Mouse (Mus musculus) midbrain, embryonic 15.5 days (tissue): ENCODE measurements around the gene Rarg. TPM values are rescaled to one million over a fixed set of nuclear protein-coding genes. Genes with fewer than 3 reads are reported as not detected.
A peak's percentile ranks its signal among the peaks of the same experiment; 100 is the strongest.

Experiments
- ATAC-seq: fragments of 200-750 bp; cut with Nextera tagmentation; replicated peaks from 2 replicates; pipeline ENCODE4 v1.8.0; 2017; ENCODE audit warnings: moderate TSS enrichment
- H3K27ac ChIP-seq: fragments of 300-500 bp; sonication (generic); 2 replicates; pipeline ENCODE4 v1.5.1; 2015; ENCODE audit warnings: mild to moderate bottlenecking, inconsistent platforms
- H3K27me3 ChIP-seq: fragments of 300-500 bp; sonication (generic); replicated peaks from 2 replicates; pipeline ENCODE4 v1.6.1; 2015; ENCODE audit warnings: inconsistent platforms
- H3K36me3 ChIP-seq: fragments of 300-500 bp; sonication (generic); replicated peaks from 2 replicates; pipeline ENCODE4 v1.6.1; 2015; ENCODE audit warnings: inconsistent platforms
- H3K4me1 ChIP-seq: fragments of 300-500 bp; sonication (generic); 2 replicates; pipeline ENCODE4 v1.6.1; 2015; ENCODE audit warnings: inconsistent platforms
- H3K4me2 ChIP-seq: fragments of 300-500 bp; sonication (generic); 2 replicates; pipeline ENCODE4 v1.6.1; 2015; ENCODE audit warnings: inconsistent platforms, mild to moderate bottlenecking, moderate library complexity
- H3K4me3 ChIP-seq: fragments of 300-500 bp; sonication (generic); 2 replicates; pipeline ENCODE4 v1.5.1; 2015; ENCODE audit warnings: mild to moderate bottlenecking, inconsistent platforms
- H3K9ac ChIP-seq: fragments of 300-500 bp; sonication (generic); 2 replicates; pipeline ENCODE4 v1.6.1; 2015; ENCODE audit warnings: mild to moderate bottlenecking, inconsistent platforms
- H3K9me3 ChIP-seq: fragments of 300-500 bp; sonication (generic); 2 replicates; pipeline ENCODE4 v1.6.1; 2016; ENCODE audit warnings: inconsistent platforms
- WGBS: fragments of 180-500 bp; shearing (Covaris S2); methylation state at CpG from one replicate; pipeline ENCODE4 v1.1.7; 2015; ENCODE audit warnings: mixed read lengths; 5-methylcytosine and 5-hydroxymethylcytosine counted together
- polyA plus RNA-seq: library from polyadenylated mRNA; unstranded; fragments of >200 nt; fragmentation: Nextera tagmentation; extraction: Ambion mirVana; gene quantifications from 2 replicates; pipeline ENCODE4 v1.2.1, GENCODE M21; 2015

Rarg gene
- polyA plus RNA-seq, 1 experiment from 2014 or later: 4.1 TPM

GRCm38 (mm10) chr15:102250521-102250920 is 6.8 kb downstream of the Rarg start:
- no peak for ATAC-seq
- WGBS: 56% methylated on average over 5 of the region's 5 CpGs
- H3K4me3 ChIP-seq: no peak overlapping the region

GRCm38 (mm10) chr15:102249967-102250366 is 7.3 kb downstream of the Rarg start:
- 52% methylated on average over 9 of the region's 9 CpGs for WGBS
- H3K27me3 ChIP-seq: peaks cover 41% of the 10 kb centered on the region
- peaks cover 26% of the 10 kb centered on the region for H3K4me1 ChIP-seq
- ATAC-seq: no peak
- H3K4me3 ChIP-seq: no peak overlapping the region
- no peak overlapping the region for H3K4me2 ChIP-seq
- no peaks in the 10 kb centered on the region for H3K9me3 ChIP-seq
- no peaks in the 10 kb centered on the region for H3K36me3 ChIP-seq
- H3K9ac ChIP-seq: no peak overlapping the region
- H3K27ac ChIP-seq: no peak overlapping the region

More at GRCm38 (mm10) chr15:102250521-102250920, 6.8 kb downstream of the Rarg start:
- Histone ChIP-seq H3K4me1 (peaks cover 21% of the 10 kb centered on the region), H3K9ac (no peak overlapping the region), H3K27ac (no peak overlapping the region), H3K9me3 (no peaks in the 10 kb centered on the region), H3K36me3 (no peaks in the 10 kb centered on the region), H3K27me3 (peaks cover 40% of the 10 kb centered on the region), H3K4me2 (no peak overlapping the region)

GRCm38 (mm10) chr15:102249251-102249691 is 8.0 kb downstream of the Rarg start:
- H3K9me3 ChIP-seq: no peaks in the 10 kb centered on the region
- peak overlapping the region; percentile 8; the same call in 1 of the 2 replicates for H3K4me2 ChIP-seq
- peaks cover 47% of the 10 kb centered on the region for H3K27me3 ChIP-seq
- WGBS: 3% methylated on average over 13 of the region's 13 CpGs
- no peaks in the 10 kb centered on the region for H3K36me3 ChIP-seq
- no peak overlapping the region for H3K9ac ChIP-seq
- no peak for ATAC-seq
- H3K4me1 ChIP-seq: peaks cover 30% of the 10 kb centered on the region
- no peak overlapping the region for H3K4me3 ChIP-seq
- no peak overlapping the region for H3K27ac ChIP-seq

GRCm38 (mm10) chr15:102248812-102249191 is 8.5 kb downstream of the Rarg start:
- peak overlapping the region; percentile 99; the same call in 1 of the 2 replicates for H3K4me2 ChIP-seq
- H3K9ac ChIP-seq: no peak overlapping the region
- no peaks in the 10 kb centered on the region for H3K36me3 ChIP-seq
- no peak overlapping the region for H3K4me3 ChIP-seq
- no peak for ATAC-seq
- H3K27ac ChIP-seq: 0 out of 2 replicates have a peak overlapping the region, but pooled peaks have one; percentile 8
- 0% methylated on average over 1 of the region's 3 CpGs for WGBS
- H3K9me3 ChIP-seq: no peaks in the 10 kb centered on the region
- peaks cover 52% of the 10 kb centered on the region for H3K27me3 ChIP-seq
- peaks cover 30% of the 10 kb centered on the region for H3K4me1 ChIP-seq

GRCm38 (mm10) chr15:102248131-102248811 is 9.0 kb downstream of the Rarg start:
- no peaks in the 10 kb centered on the region for H3K36me3 ChIP-seq
- peak overlapping the region; percentile 77 for H3K27ac ChIP-seq
- no peaks in the 10 kb centered on the region for H3K9me3 ChIP-seq
- H3K27me3 ChIP-seq: peaks cover 57% of the 10 kb centered on the region
- WGBS: 7% methylated on average over 8 of the region's 8 CpGs
- peak overlapping the region; percentile 61 for H3K4me3 ChIP-seq
- peaks cover 35% of the 10 kb centered on the region for H3K4me1 ChIP-seq
- 0 out of 2 replicates have a peak overlapping the region, but pooled peaks have one; percentile 43 for H3K9ac ChIP-seq
- no peak for ATAC-seq
- peak overlapping the region; percentile 99 for H3K4me2 ChIP-seq

GRCm38 (mm10) chr15:102247252-102248130 is 9.8 kb downstream of the Rarg start:
- Histone ChIP-seq H3K27ac (peak overlapping the region; percentile 77), H3K9ac (peak overlapping the region; percentile 43), H3K36me3 (no peaks in the 10 kb centered on the region), H3K4me2 (peak overlapping the region; percentile 99), H3K4me3 (peak overlapping the region; percentile 61), H3K27me3 (peaks cover 65% of the 10 kb centered on the region), H3K4me1 (peaks cover 36% of the 10 kb centered on the region), H3K9me3 (no peaks in the 10 kb centered on the region)
- peak; percentile 37; the same call in 1 of the 2 replicates for ATAC-seq
- whole genome bisulfite sequencing: 1% methylated on average over 56 of the region's 65 CpGs

GRCm38 (mm10) chr15:102246866-102247251 is 10.5 kb downstream of the Rarg start:
- H3K36me3 ChIP-seq: no peaks in the 10 kb centered on the region
- peaks cover 36% of the 10 kb centered on the region for H3K4me1 ChIP-seq
- WGBS: under 1% methylated on average over 30 of the region's 35 CpGs
- peak; percentile 87 for ATAC-seq
- H3K27ac ChIP-seq: peak overlapping the region; percentile 77
- peak overlapping the region; percentile 61 for H3K4me3 ChIP-seq
- peaks cover 70% of the 10 kb centered on the region for H3K27me3 ChIP-seq
- peak overlapping the region; percentile 99 for H3K4me2 ChIP-seq
- H3K9me3 ChIP-seq: no peaks in the 10 kb centered on the region
- H3K9ac ChIP-seq: peak overlapping the region; percentile 43

GRCm38 (mm10) chr15:102245891-102246741 is 11.2 kb downstream of the Rarg start:
- Histone ChIP-seq H3K9me3 (no peaks in the 10 kb centered on the region), H3K27me3 (peaks cover 69% of the 10 kb centered on the region), H3K36me3 (no peaks in the 10 kb centered on the region), H3K4me3 (peak overlapping the region; percentile 61), H3K4me1 (peaks cover 36% of the 10 kb centered on the region), H3K4me2 (peak overlapping the region; percentile 99), H3K27ac (peak overlapping the region; percentile 77), H3K9ac (peak overlapping the region; percentile 43)
- under 1% methylated on average over 39 of the region's 44 CpGs for WGBS
- peak; percentile 91 for ATAC-seq

GRCm38 (mm10) chr15:102245461-102245881 is 11.8 kb downstream of the Rarg start:
- peaks cover 62% of the 10 kb centered on the region for H3K27me3 ChIP-seq
- peaks cover 36% of the 10 kb centered on the region for H3K4me1 ChIP-seq
- H3K9me3 ChIP-seq: no peaks in the 10 kb centered on the region
- 4% methylated on average over 14 of the region's 14 CpGs for WGBS
- H3K27ac ChIP-seq: peak overlapping the region; percentile 77
- H3K4me2 ChIP-seq: peak overlapping the region; percentile 99
- H3K36me3 ChIP-seq: no peaks in the 10 kb centered on the region
- ATAC-seq: no peak
- H3K4me3 ChIP-seq: peak overlapping the region; percentile 61
- H3K9ac ChIP-seq: peak overlapping the region; percentile 43

GRCm38 (mm10) chr15:102244306-102245191 is 12.8 kb downstream of the Rarg start:
- peak overlapping the region; percentile 61 for H3K4me3 ChIP-seq
- H3K27ac ChIP-seq: no peak overlapping the region
- peak overlapping the region; percentile 99 for H3K4me2 ChIP-seq
- WGBS: 5% methylated on average over 19 of the region's 19 CpGs
- no peaks in the 10 kb centered on the region for H3K9me3 ChIP-seq
- no peaks in the 10 kb centered on the region for H3K36me3 ChIP-seq
- no peak for ATAC-seq
- H3K27me3 ChIP-seq: peaks cover 54% of the 10 kb centered on the region
- no peak overlapping the region for H3K9ac ChIP-seq
- H3K4me1 ChIP-seq: peaks cover 36% of the 10 kb centered on the region
